In the genomic region with DNA sequence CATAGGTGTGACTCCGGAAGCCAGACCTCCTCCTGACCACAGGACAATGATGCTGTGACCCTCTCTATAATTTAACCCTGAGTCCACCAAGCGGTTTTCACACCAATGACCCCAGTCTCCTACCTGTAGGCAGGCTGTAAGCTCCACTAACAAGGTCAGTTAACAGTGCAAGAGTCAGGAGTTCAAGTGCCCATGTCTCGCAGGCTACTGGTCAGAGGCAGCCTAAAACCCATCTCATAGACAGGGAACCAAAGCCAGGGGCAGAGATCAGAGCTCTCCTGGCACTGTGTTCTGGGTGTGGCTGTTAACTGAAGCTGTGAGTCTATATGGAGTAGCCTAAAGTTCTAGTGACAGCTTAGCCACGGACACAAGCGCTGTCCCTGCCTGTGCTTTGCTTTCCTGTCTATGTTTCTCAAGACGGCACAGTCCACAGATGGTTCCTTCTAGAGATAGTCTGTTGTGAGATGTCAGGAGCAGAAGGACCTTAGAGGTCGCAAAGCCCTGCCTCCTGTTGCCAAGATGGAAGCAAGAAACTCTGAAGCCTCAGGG, we compare ENCODE assay signal across 16 mouse cellular contexts. TPM values are rescaled to one million over a fixed set of nuclear protein-coding genes. Genes with fewer than 3 reads are reported as not detected.
A peak's percentile ranks its signal among the peaks of the same experiment; 100 is the strongest.
DNase-seq lines count a peak whose midpoint lies in the region; ATAC-seq lines count a peak whose summit lies in the region.
"Had no signal": no experiment of that assay in that cellular context is flagged by ENCODE, and none has a peak within 500 bp of the region (broad histone marks: within the 10 kb centered on the region; RNA-seq: fewer than 3 reads in every experiment).

No protein-coding gene starts in this region.

- no peak overlapping the region for H3K4me2 ChIP-seq in hindbrain, embryonic 16.5 days (ENCODE audit: low read length)
- H3K4me2 ChIP-seq: heart, embryonic 12.5 days; lung, embryonic 15.5 days had no signal

- H3K9ac ChIP-seq in hindbrain, embryonic 16.5 days (ENCODE audit: low read depth, low read length), result no peak overlapping the region
- H3K9ac ChIP-seq: heart, embryonic 12.5 days; lung, embryonic 15.5 days had no signal

- H3K27ac ChIP-seq in hindbrain, embryonic 16.5 days (ENCODE audit: low read depth, low read length), result no peak overlapping the region
- H3K27ac ChIP-seq: lung, embryonic 15.5 days had no signal

- no peaks in the 10 kb centered on the region for H3K27me3 ChIP-seq in hindbrain, embryonic 16.5 days (replicated peaks; ENCODE audit: control insufficient read depth, insufficient read depth, low read length)
- H3K27me3 ChIP-seq: heart, embryonic 12.5 days; lung, embryonic 15.5 days had no signal

- no peaks in the 10 kb centered on the region for H3K4me1 ChIP-seq in hindbrain, embryonic 16.5 days (ENCODE audit: control insufficient read depth, insufficient read depth, low read depth, low read length)
- H3K4me1 ChIP-seq: lung, embryonic 15.5 days had no signal

- H3K9me3 ChIP-seq in hindbrain, embryonic 16.5 days (ENCODE audit: control insufficient read depth, low read length), result no peaks in the 10 kb centered on the region
- H3K9me3 ChIP-seq: heart, embryonic 12.5 days; lung, embryonic 15.5 days had no signal

- 81% methylated on average over 7 of the region's 7 CpGs for WGBS in hindbrain, embryonic 16.5 days

- H3K4me3 ChIP-seq in hindbrain, embryonic 16.5 days (ENCODE audit: low read length), result no peak overlapping the region
- H3K4me3 ChIP-seq: heart, embryonic 12.5 days; lung, embryonic 15.5 days; myocyte had no signal

- peak; percentile 91 for DNase-seq in heart, adult 11 months
- no peak for DNase-seq in heart, adult 9 months (ENCODE audit: low spot score in 2 of 2)
- DNase-seq in CD4-positive helper T cell, adult 2 months (ENCODE audit: low read depth, low spot score), result peak; percentile 36
- no peak for DNase-seq in embryo, embryonic 10 days (ENCODE audit: low spot score)
- DNase-seq in gastrocnemius, postnatal 4 days (ENCODE audit: low spot score in 2 of 2), result no peak
- DNase-seq: adrenal gland, postnatal 25 days; cerebellum, adult 11 months; embryo, embryonic 11 days; kidney, adult 9 months had no signal

- peak; percentile 8 for ATAC-seq in erythroblast, adult 5-6 weeks (replicated peaks; ENCODE audit: low FRiP score, poor library complexity, severe bottlenecking)
- peak; percentile 28 for ATAC-seq in megakaryocyte, adult 5-6 weeks (ENCODE audit: poor library complexity, severe bottlenecking)
- no peak for ATAC-seq in hindbrain, embryonic 16.5 days

- no peaks in the 10 kb centered on the region for H3K36me3 ChIP-seq in hindbrain, embryonic 16.5 days (ENCODE audit: control insufficient read depth, insufficient read depth, low read length)

RNA-seq across cellular contexts. Expression of a gene that starts 9.3 kb away (rescaled TPM):
- 1,034 and 1,242 TPM in 2 replicates for total RNA-seq in erythroblast, adult 5-6 weeks (2015; ENCODE audit: low replicate concordance)
- 1,143 and 1,228 TPM in 2 replicates for total RNA-seq in erythroblast, adult 5-6 weeks (2017; ENCODE audit: low replicate concordance)
- 702 and 742 TPM in 2 replicates for total RNA-seq in megakaryocyte, adult 5-6 weeks (2015)
- 316 and 332 TPM in 2 replicates for total RNA-seq in megakaryocyte, adult 5-6 weeks (2017)
- polyA plus RNA-seq in hindbrain, embryonic 16.5 days (2015; fragmentation: Nextera tagmentation; extraction: Ambion mirVana), result 85.7 and 88.9 TPM in 2 replicates
- 100 to 1,000 TPM; 191 to 225 TPM for total RNA-seq in gastrocnemius, postnatal 4 days (2021)

RNA-seq across cellular contexts. Expression of a gene that starts 12.3 kb away (rescaled TPM):
- total RNA-seq in erythroblast, adult 5-6 weeks (2015; ENCODE audit: low replicate concordance), result 1.5 TPM in 1 of 2 replicates, not detected in the other
- total RNA-seq in erythroblast, adult 5-6 weeks (2017; ENCODE audit: low replicate concordance), result 2.6 and 9.2 TPM in 2 replicates
- not detected in 2 replicates for total RNA-seq in megakaryocyte, adult 5-6 weeks (2015)
- total RNA-seq in megakaryocyte, adult 5-6 weeks (2017), result 0.16 and 0.44 TPM in 2 replicates
- 6.8 and 8.6 TPM in 2 replicates for polyA plus RNA-seq in hindbrain, embryonic 16.5 days (2015; fragmentation: Nextera tagmentation; extraction: Ambion mirVana)
- under 1 TPM; 0.18 to 0.20 TPM for total RNA-seq in gastrocnemius, postnatal 4 days (2021)
- total RNA-seq: adrenal gland, postnatal 25 days had no signal

RNA-seq across cellular contexts. Expression of a gene that starts 29.7 kb away (rescaled TPM):
- total RNA-seq in erythroblast, adult 5-6 weeks (2015; ENCODE audit: low replicate concordance), result 0.42 TPM in 1 of 2 replicates, not detected in the other
- 0.56 TPM in 1 of 2 replicates, not detected in the other for total RNA-seq in erythroblast, adult 5-6 weeks (2017; ENCODE audit: low replicate concordance)
- total RNA-seq in megakaryocyte, adult 5-6 weeks (2015), result 0.07 TPM in 2 replicates
- total RNA-seq in megakaryocyte, adult 5-6 weeks (2017), result 0.45 TPM in 1 of 2 replicates, not detected in the other
- 0.06 and 0.15 TPM in 2 replicates for polyA plus RNA-seq in hindbrain, embryonic 16.5 days (2015; fragmentation: Nextera tagmentation; extraction: Ambion mirVana)
- 10 to 100 TPM; 46.7 to 47.5 TPM for total RNA-seq in gastrocnemius, postnatal 4 days (2021)
- polyA plus RNA-seq: hindbrain, embryonic 11.5 days had no signal

RNA-seq across cellular contexts. Expression of a gene that starts 34.4 kb away (rescaled TPM):
- total RNA-seq in erythroblast, adult 5-6 weeks (2015; ENCODE audit: low replicate concordance), result 1.7 and 4.0 TPM in 2 replicates
- total RNA-seq in erythroblast, adult 5-6 weeks (2017; ENCODE audit: low replicate concordance), result 6.7 and 9.8 TPM in 2 replicates
- total RNA-seq in megakaryocyte, adult 5-6 weeks (2015), result 24.7 and 31.5 TPM in 2 replicates
- total RNA-seq in megakaryocyte, adult 5-6 weeks (2017), result 19.4 and 23.0 TPM in 2 replicates
- polyA plus RNA-seq in hindbrain, embryonic 16.5 days (2015; fragmentation: Nextera tagmentation; extraction: Ambion mirVana), result 14.1 and 17.3 TPM in 2 replicates
- total RNA-seq in gastrocnemius, postnatal 4 days (2021), result 10 to 100 TPM; 10.7 to 13.1 TPM

Comparison
In these comparisons a context has a peak if more than half of its experiments do, and no peak if none do; other contexts are left out.
1. DNase-seq: peak in heart, adult 11 months (single experiment) and CD4-positive helper T cell, adult 2 months (single experiment); none in heart, adult 9 months (0 of 2), embryo, embryonic 10 days (single experiment) and gastrocnemius, postnatal 4 days (0 of 2).
2. RNA of a gene that starts 29.7 kb away (total RNA-seq): 46.7 to 47.5 TPM in gastrocnemius, postnatal 4 days; 0.07 to 0.45 TPM in megakaryocyte, adult 5-6 weeks and 0.42 to 0.56 TPM in erythroblast, adult 5-6 weeks; every median in the first group is over 10 times any median in the second.